Mouse (Mus musculus): ENCODE results near the gene Psg19.

GRCm38 (mm10) chr7:18828592-18828991 lies 30.3 kb upstream of the Psg19 start:
- TF ChIP-seq CTCF (conservative IDR thresholded peaks at IDR 0.05; ENCODE audit: insufficient read depth, insufficient read length, low read depth, low read length) (0 out of 2 replicates have a peak, but pooled peaks have one; percentile 25), POLR2A (IDR thresholded peaks at IDR 0.05; ENCODE audit: low read depth, low read length) (no peak)

Data from kidney, adult 2 months (tissue).